ENCODE assay signal across 14 mouse cellular contexts in the genomic region with DNA sequence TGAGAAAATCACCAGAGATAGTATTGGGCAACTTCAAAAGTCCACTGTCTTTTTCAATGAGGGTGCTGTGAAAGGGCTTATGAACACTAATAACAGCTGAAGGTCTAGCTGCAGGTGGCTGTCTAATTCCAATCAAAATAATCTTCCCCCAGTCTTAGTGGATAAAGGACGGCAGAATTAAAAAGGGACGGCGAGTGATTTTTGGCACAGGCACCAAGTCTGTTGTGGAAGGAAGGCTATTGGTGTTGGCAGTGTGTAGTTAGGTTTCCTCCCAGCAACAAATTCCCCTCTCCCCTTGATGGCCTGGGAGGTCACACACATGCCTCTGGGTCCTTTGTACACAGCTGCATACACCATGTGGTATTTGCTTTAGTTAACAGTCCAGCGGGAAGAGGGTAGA.
"Had no signal": no experiment of that assay in that cellular context is flagged by ENCODE, and none has a peak within 500 bp of the region (broad histone marks: within the 10 kb centered on the region; RNA-seq: fewer than 3 reads in every experiment).

No protein-coding gene starts in this region.

- H3K27me3 ChIP-seq: liver, embryonic 13.5 days; stomach, embryonic 15.5 days had no signal

- ATAC-seq: midbrain, embryonic 13.5 days; midbrain, embryonic 16.5 days had no signal

- H3K36me3 ChIP-seq: liver, embryonic 13.5 days; midbrain, embryonic 13.5 days; stomach, embryonic 15.5 days had no signal

- H3K4me3 ChIP-seq: liver, embryonic 13.5 days; midbrain, embryonic 13.5 days; stomach, embryonic 15.5 days had no signal

- H3K9me3 ChIP-seq: liver, embryonic 13.5 days; midbrain, embryonic 13.5 days; stomach, embryonic 15.5 days had no signal

- H3K9ac ChIP-seq: liver, embryonic 13.5 days; midbrain, embryonic 13.5 days; stomach, embryonic 15.5 days had no signal

- H3K4me1 ChIP-seq: liver, embryonic 13.5 days; stomach, embryonic 15.5 days had no signal

- DNase-seq: kidney, adult 18-20 months; kidney, adult 9 months; kidney, postnatal 14 days; kidney, postnatal 4 days; liver, embryonic 13.5 days; lung, adult 2 months; lung, postnatal 14 days; right cerebral cortex, postnatal 25 days; spleen, adult 18-20 months; thymus, postnatal 36 days had no signal

- H3K27ac ChIP-seq: liver, embryonic 13.5 days; macrophage; midbrain, embryonic 13.5 days; stomach, embryonic 15.5 days had no signal

- H3K4me2 ChIP-seq: liver, embryonic 13.5 days; midbrain, embryonic 13.5 days; stomach, embryonic 15.5 days had no signal
